Mouse (Mus musculus): ENCODE data around the gene Plk3. TPM values are rescaled to one million over a fixed set of nuclear protein-coding genes. Genes with fewer than 3 reads are reported as not detected.
A peak's percentile ranks its signal among the peaks of the same experiment; 100 is the strongest.

Gene Plk3
- polyA plus RNA-seq, 1 experiment from 2014 or later: 5.3 TPM

DNA sequence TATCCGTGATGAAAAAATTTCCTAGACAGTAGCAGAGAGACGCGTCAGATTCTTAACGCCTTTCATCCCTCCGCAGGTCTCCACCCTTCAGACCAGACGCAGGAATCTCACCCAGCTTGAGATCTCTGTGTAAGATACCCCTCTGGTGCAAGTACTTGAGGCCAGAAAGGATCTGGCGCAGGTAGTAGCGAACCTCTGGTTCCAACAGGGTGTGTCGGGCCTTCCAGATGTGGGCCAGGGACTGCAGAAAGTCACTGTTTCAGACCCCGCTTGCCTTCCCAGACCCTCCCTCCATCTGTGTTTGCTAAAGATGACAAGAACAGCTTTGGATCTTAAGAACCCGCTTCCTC is 994 bp downstream of the Plk3 start:
- 0 out of 2 replicates have a peak overlapping the region, but pooled peaks have one; percentile 90 for H3K9ac ChIP-seq (ENCODE audit: low read depth, low read length)
- WGBS: 48% methylated on average over 11 of the region's 11 CpGs
- ATAC-seq: no peak

DNA sequence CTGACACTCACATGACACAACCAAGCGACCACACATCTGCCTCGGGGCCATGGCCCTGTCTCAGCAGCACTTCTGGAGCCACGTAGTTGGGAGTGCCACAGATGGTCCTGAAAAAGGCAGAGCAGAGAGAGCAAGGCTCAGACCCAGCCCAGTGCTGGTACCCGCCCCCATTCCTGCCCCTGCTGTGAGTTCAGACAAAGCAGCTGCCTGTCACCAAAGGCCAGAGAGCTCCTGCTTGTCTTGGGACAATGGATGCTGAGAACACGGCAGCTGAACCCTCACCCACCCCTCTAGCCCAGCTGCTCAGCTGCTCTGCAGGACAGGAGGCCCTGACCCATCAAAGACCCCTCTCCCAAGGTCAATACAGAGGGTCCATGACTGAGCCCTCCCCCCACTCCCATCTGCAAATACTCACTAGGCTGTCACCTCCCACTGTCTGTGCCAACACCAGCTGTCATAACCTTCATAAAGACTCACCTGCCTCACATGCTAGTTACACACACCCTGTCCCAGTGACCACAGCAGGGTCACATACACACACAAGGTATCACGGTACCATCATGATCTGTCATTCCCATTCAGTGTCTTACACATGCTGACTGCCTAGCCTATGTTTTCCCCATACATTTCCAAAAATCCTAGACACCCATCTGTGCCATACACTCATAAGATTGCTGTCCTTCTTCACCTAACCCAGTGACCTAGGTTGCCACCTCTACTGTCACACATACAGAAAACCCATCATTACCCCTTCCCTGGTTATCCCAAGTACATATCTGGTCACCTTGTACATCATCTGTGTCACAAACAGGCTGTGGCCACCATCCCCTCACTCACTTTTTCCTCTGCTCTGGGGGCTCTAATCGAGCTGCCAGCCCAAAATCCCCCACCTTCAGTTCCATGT is 1.6 kb downstream of the Plk3 start:
- Histone ChIP-seq H3K27me3 (replicated peaks; ENCODE audit: control insufficient read depth, insufficient read depth, low read length) (no peaks in the 10 kb centered on the region), H3K4me1 (replicated peaks; ENCODE audit: control insufficient read depth, insufficient read depth, low read length) (no peaks in the 10 kb centered on the region), H3K9ac (ENCODE audit: low read depth, low read length) (0 out of 2 replicates have a peak overlapping the region, but pooled peaks have one; percentile 90), H3K4me2 (replicated peaks; ENCODE audit: low read depth) (peak overlapping the region; percentile 98), H3K27ac (ENCODE audit: low read depth, low read length) (no peak overlapping the region), H3K4me3 (ENCODE audit: low read depth, low read length) (peak overlapping the region; percentile 90), H3K36me3 (ENCODE audit: control insufficient read depth, insufficient read depth) (peaks cover 26% of the 10 kb centered on the region), H3K9me3 (ENCODE audit: control insufficient read depth) (no peaks in the 10 kb centered on the region)
- no peak for ATAC-seq
- WGBS: 59% methylated on average over 7 of the region's 7 CpGs
- no peak for TF ChIP-seq CTCF (IDR thresholded peaks at IDR 0.05; ENCODE audit: low read depth)

More for the DNA sequence above, 994 bp downstream of the Plk3 start:
- H3K4me2 ChIP-seq (replicated peaks; ENCODE audit: low read depth): peak overlapping the region; percentile 98
- H3K9me3 ChIP-seq (ENCODE audit: control insufficient read depth): no peaks in the 10 kb centered on the region
- H3K27ac ChIP-seq (ENCODE audit: low read depth, low read length): no peak overlapping the region
- peaks cover 26% of the 10 kb centered on the region for H3K36me3 ChIP-seq (ENCODE audit: control insufficient read depth, insufficient read depth)
- no peaks in the 10 kb centered on the region for H3K4me1 ChIP-seq (replicated peaks; ENCODE audit: control insufficient read depth, insufficient read depth, low read length)
- no peak for TF ChIP-seq CTCF (IDR thresholded peaks at IDR 0.05; ENCODE audit: low read depth)
- H3K27me3 ChIP-seq (replicated peaks; ENCODE audit: control insufficient read depth, insufficient read depth, low read length): no peaks in the 10 kb centered on the region
- peak overlapping the region; percentile 90 for H3K4me3 ChIP-seq (ENCODE audit: low read depth, low read length)

DNA sequence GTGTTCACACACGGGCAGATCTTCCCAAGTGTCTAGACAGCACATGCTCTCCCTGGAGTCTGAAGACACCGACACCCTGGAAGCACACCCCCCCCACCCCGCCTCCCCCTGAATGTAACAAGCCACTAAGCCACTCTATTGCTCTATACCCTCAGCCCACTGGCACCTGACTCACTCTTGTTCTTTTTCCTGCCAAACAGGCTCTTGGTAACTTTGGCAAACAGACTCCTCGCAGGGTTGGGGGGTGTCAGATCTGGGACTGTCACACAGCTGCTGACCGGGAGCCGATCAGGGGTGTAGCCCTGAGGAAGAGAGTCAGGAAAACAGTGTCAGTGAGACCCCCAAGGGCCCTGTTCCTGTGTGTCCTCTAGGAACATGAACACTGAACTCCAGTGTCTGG is 2.6 kb downstream of the Plk3 start:
- Histone ChIP-seq H3K9ac (ENCODE audit: low read depth, low read length) (no peak overlapping the region), H3K9me3 (ENCODE audit: control insufficient read depth) (no peaks in the 10 kb centered on the region), H3K36me3 (ENCODE audit: control insufficient read depth, insufficient read depth) (peaks cover 26% of the 10 kb centered on the region), H3K27me3 (replicated peaks; ENCODE audit: control insufficient read depth, insufficient read depth, low read length) (no peaks in the 10 kb centered on the region), H3K4me2 (replicated peaks; ENCODE audit: low read depth) (no peak overlapping the region), H3K4me1 (replicated peaks; ENCODE audit: control insufficient read depth, insufficient read depth, low read length) (no peaks in the 10 kb centered on the region), H3K4me3 (ENCODE audit: low read depth, low read length) (no peak overlapping the region), H3K27ac (ENCODE audit: low read depth, low read length) (no peak overlapping the region)
- TF ChIP-seq CTCF (IDR thresholded peaks at IDR 0.05; ENCODE audit: low read depth): no peak
- no peak for ATAC-seq
- 79% methylated on average over 6 of the region's 6 CpGs for WGBS

DNA sequence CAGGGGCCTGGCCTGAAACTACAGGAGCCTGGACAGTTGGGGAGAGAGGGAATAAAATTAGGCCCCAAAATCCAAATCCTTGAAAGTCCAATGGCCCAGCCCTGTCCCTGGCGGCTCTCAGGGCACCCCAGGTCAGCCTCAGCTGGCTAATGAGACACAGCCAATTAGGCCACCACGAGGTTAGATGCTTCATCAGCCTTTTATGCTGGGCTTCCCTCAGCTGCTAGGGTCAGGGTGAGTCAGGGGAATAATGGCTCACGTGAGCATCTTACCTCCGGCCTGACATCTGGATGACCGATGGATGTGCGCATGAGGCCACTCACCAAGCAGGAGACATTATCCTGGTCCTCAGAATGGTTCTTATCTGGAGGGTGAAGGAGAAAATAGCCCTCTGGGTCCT is 3.0 kb downstream of the Plk3 start:
- H3K36me3 ChIP-seq (ENCODE audit: control insufficient read depth, insufficient read depth): peaks cover 26% of the 10 kb centered on the region
- 87% methylated on average over 6 of the region's 6 CpGs for WGBS
- no peak overlapping the region for H3K4me3 ChIP-seq (ENCODE audit: low read depth, low read length)
- H3K4me2 ChIP-seq (replicated peaks; ENCODE audit: low read depth): no peak overlapping the region
- no peak overlapping the region for H3K27ac ChIP-seq (ENCODE audit: low read depth, low read length)
- H3K9me3 ChIP-seq (ENCODE audit: control insufficient read depth): no peaks in the 10 kb centered on the region
- TF ChIP-seq CTCF (IDR thresholded peaks at IDR 0.05; ENCODE audit: low read depth): no peak
- 0 out of 2 replicates have a peak, but pooled peaks cover 2% of the 10 kb centered on the region for H3K4me1 ChIP-seq (replicated peaks; ENCODE audit: control insufficient read depth, insufficient read depth, low read length)
- no peaks in the 10 kb centered on the region for H3K27me3 ChIP-seq (replicated peaks; ENCODE audit: control insufficient read depth, insufficient read depth, low read length)
- no peak overlapping the region for H3K9ac ChIP-seq (ENCODE audit: low read depth, low read length)
- ATAC-seq: no peak

DNA sequence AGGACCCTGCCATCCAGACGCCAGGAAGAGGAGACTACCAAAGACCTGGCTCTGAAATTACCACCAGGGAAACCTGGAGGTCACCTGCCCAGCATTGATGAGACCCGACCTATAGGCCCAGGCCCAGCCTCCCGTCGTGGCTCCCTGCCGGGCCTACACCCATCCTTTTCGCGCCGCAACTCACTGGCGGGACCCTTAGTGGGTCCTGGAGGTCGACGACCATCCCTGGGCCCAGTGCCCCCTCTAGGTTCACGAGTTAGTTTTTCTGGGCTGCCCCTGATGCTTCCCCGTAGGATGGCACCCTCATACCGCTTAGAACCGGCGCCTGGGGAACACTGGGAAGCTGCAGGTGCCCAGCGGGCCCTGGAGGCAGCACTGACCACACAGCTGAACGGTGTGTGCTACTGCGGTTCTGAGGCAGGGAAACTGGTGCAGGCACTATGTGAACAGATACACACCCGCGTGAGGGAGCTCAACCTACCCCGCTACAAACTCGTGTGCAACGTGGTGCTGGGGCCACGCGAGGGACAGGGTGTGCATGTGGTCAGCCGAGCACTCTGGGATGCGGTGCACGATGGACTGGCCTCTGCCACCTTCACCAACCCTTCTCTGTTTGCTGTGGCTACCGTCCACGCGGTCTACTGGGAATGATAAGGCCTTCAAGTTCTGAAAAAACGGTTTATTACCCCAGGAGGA is 5.6 kb downstream of the Plk3 start:
- no peaks in the 10 kb centered on the region for H3K9me3 ChIP-seq (ENCODE audit: control insufficient read depth)
- H3K4me1 ChIP-seq (replicated peaks; ENCODE audit: control insufficient read depth, insufficient read depth, low read length): 0 out of 2 replicates have a peak, but pooled peaks cover 9% of the 10 kb centered on the region
- H3K4me3 ChIP-seq (ENCODE audit: low read depth, low read length): no peak overlapping the region
- no peak for ATAC-seq
- H3K27ac ChIP-seq (ENCODE audit: low read depth, low read length): no peak overlapping the region
- TF ChIP-seq CTCF (IDR thresholded peaks at IDR 0.05; ENCODE audit: low read depth): no peak
- H3K9ac ChIP-seq (ENCODE audit: low read depth, low read length): no peak overlapping the region
- WGBS: 86% methylated on average over 33 of the region's 33 CpGs
- H3K36me3 ChIP-seq (ENCODE audit: control insufficient read depth, insufficient read depth): peaks cover 26% of the 10 kb centered on the region
- H3K27me3 ChIP-seq (replicated peaks; ENCODE audit: control insufficient read depth, insufficient read depth, low read length): no peaks in the 10 kb centered on the region
- no peak overlapping the region for H3K4me2 ChIP-seq (replicated peaks; ENCODE audit: low read depth)

DNA sequence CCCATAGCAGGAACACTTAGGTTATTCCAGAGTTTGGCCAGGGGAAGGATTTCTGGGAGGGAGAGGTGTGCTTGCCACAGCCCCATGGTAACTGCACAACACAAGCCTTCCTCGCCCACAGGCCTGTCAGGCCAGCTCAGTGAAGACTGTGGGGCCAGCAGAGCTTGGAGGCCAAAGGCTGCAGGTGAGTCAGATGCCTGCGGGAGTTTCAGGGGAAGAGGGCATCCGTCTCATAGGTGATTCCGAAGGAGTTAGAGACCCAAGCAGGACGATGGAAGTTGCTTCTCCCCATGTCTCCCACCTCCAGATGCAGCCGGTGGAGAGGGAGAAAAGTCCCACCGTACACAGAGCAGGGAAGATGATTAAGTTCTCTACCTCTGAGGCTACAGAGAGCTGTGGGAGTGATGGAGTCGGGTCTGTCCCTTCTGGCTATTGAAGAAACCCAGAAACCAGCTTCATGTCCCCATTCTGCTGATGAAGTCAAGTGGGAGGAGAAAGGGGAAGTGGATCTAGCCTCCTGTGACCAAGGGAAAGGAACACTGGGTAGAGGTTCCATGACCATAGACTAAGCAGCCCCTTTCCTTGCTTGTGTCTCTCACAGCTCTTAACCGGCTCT is 7.0 kb downstream of the Plk3 start, which contains the start of gene Tctex1d4:
Gene Tctex1d4 (plus strand): TSS at position 120 of the 616 bp plus-strand sequence.
- Histone ChIP-seq H3K4me2 (replicated peaks; ENCODE audit: low read depth) (no peak within 1 kb of the TSS), H3K27me3 (replicated peaks; ENCODE audit: control insufficient read depth, insufficient read depth, low read length) (no peaks in the 10 kb centered on the region), H3K9ac (ENCODE audit: low read depth, low read length) (peak within 1 kb of the TSS; percentile 13; the same call in 1 of the 2 replicates), H3K36me3 (ENCODE audit: control insufficient read depth, insufficient read depth) (peaks cover 25% of the 10 kb centered on the region), H3K4me1 (replicated peaks; ENCODE audit: control insufficient read depth, insufficient read depth, low read length) (0 out of 2 replicates have a peak, but pooled peaks cover 9% of the 10 kb centered on the region), H3K9me3 (ENCODE audit: control insufficient read depth) (no peaks in the 10 kb centered on the region), H3K27ac (ENCODE audit: low read depth, low read length) (peak within 1 kb of the TSS; percentile 84), H3K4me3 (ENCODE audit: low read depth, low read length) (no peak within 1 kb of the TSS)
- ATAC-seq: peak; percentile 46
- no peak for TF ChIP-seq CTCF (IDR thresholded peaks at IDR 0.05; ENCODE audit: low read depth)
- 63% methylated on average over 9 of the region's 9 CpGs for WGBS
